Mouse (Mus musculus): Measurements from ENCODE around the gene Cxcr5. TPM values are rescaled to one million over a fixed set of nuclear protein-coding genes. Genes with fewer than 3 reads are reported as not detected.

Gene Cxcr5
- total and polyA plus RNA-seq, 2 experiments from 2014 or later: not detected

DNA sequence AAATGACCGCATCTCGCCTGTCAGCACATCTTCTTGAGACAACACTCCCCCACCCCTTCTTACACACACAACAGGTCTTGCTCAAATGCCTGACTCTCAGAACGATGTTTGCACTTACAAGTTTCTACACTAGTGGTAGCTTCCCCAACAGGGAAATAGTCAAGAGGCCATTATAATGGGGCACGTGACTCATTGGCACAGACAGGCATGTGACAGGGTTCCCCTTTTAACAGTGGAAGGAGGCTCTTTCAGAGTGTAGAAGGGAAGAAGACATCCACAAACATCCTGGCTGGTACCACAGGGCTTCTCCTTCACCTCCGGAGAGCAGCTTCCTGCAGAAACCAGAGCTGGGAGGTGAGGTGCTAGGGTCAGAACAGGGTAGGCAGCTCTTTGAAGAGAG, 99.7 kb downstream of the Cxcr5 start:
- no peak for TF ChIP-seq CTCF (IDR thresholded peaks at IDR 0.05; ENCODE audit: low read depth)
- Histone ChIP-seq H3K9ac (replicated peaks; ENCODE audit: low read length) (no peak overlapping the region), H3K9me3 (ENCODE audit: low read length) (no peaks in the 10 kb centered on the region), H3K27me3 (ENCODE audit: insufficient read depth, low read length) (no peaks in the 10 kb centered on the region), H3K4me3 (ENCODE audit: low read length) (no peak overlapping the region), H3K27ac (no peak overlapping the region), H3K36me3 (ENCODE audit: insufficient read depth, low read length) (no peaks in the 10 kb centered on the region), H3K4me2 (ENCODE audit: low read depth, low read length) (no peak overlapping the region), H3K4me1 (ENCODE audit: insufficient read depth, low read length) (0 out of 2 replicates have a peak, but pooled peaks cover 7% of the 10 kb centered on the region)
- ATAC-seq (no peak), DNase-seq (ENCODE audit: low spot score) (no peak)
- 81% methylated on average over 5 of the region's 5 CpGs for whole genome bisulfite sequencing

Other genes with a start within 250 kb of the Cxcr5 start
- gene C2cd2l, start 241.6 kb downstream of the Cxcr5 start, total RNA-seq (2014; rRNA removed): 50.5 and 55.6 TPM in 2 replicates
- gene C2cd2l, start 241.6 kb downstream of the Cxcr5 start, polyA plus RNA-seq (2015; fragmentation: Nextera tagmentation; extraction: Ambion mirVana): 19.6 and 22.8 TPM in 2 replicates
- gene Dpagt1, start 235.9 kb downstream of the Cxcr5 start, total RNA-seq (2014; rRNA removed): 16.4 and 24.6 TPM in 2 replicates
- 30.9 and 34.9 TPM in 2 replicates for gene Dpagt1, start 235.9 kb downstream of the Cxcr5 start, polyA plus RNA-seq (2015; fragmentation: Nextera tagmentation; extraction: Ambion mirVana)
- 272 and 314 TPM in 2 replicates for gene H2afx, start 227.2 kb downstream of the Cxcr5 start, total RNA-seq (2014; rRNA removed)
- gene H2afx, start 227.2 kb downstream of the Cxcr5 start, polyA plus RNA-seq (2015; fragmentation: Nextera tagmentation; extraction: Ambion mirVana): 123 and 136 TPM in 2 replicates
- 38.7 and 38.8 TPM in 2 replicates for gene Hmbs, start 217.6 kb downstream of the Cxcr5 start, total RNA-seq (2014; rRNA removed)
- 64.3 and 67.3 TPM in 2 replicates for gene Hmbs, start 217.6 kb downstream of the Cxcr5 start, polyA plus RNA-seq (2015; fragmentation: Nextera tagmentation; extraction: Ambion mirVana)
- gene Vps11, start 200.2 kb downstream of the Cxcr5 start, total RNA-seq (2014; rRNA removed): 41.6 and 53.2 TPM in 2 replicates
- gene Vps11, start 200.2 kb downstream of the Cxcr5 start, polyA plus RNA-seq (2015; fragmentation: Nextera tagmentation; extraction: Ambion mirVana): 39.3 and 39.9 TPM in 2 replicates
- gene Hyou1, start 182.4 kb downstream of the Cxcr5 start, total RNA-seq (2014; rRNA removed): 60.6 and 95.7 TPM in 2 replicates
- 15.5 and 17.4 TPM in 2 replicates for gene Hyou1, start 182.4 kb downstream of the Cxcr5 start, polyA plus RNA-seq (2015; fragmentation: Nextera tagmentation; extraction: Ambion mirVana)
- 72.7 and 93.9 TPM in 2 replicates for gene Slc37a4, start 165.0 kb downstream of the Cxcr5 start, total RNA-seq (2014; rRNA removed)
- 40.2 and 40.3 TPM in 2 replicates for gene Slc37a4, start 165.0 kb downstream of the Cxcr5 start, polyA plus RNA-seq (2015; fragmentation: Nextera tagmentation; extraction: Ambion mirVana)
- 190 and 229 TPM in 2 replicates for gene Rps25, start 154.7 kb downstream of the Cxcr5 start, total RNA-seq (2014; rRNA removed)
- gene Rps25, start 154.7 kb downstream of the Cxcr5 start, polyA plus RNA-seq (2015; fragmentation: Nextera tagmentation; extraction: Ambion mirVana): 1,650 and 1,709 TPM in 2 replicates
- 108 and 120 TPM in 2 replicates for gene Trappc4, start 154.3 kb downstream of the Cxcr5 start, total RNA-seq (2014; rRNA removed)
- gene Trappc4, start 154.3 kb downstream of the Cxcr5 start, polyA plus RNA-seq (2015; fragmentation: Nextera tagmentation; extraction: Ambion mirVana): 293 and 307 TPM in 2 replicates
- 14.7 and 23.6 TPM in 2 replicates for gene Ccdc84, start 143.3 kb downstream of the Cxcr5 start, total RNA-seq (2014; rRNA removed)
- gene Ccdc84, start 143.3 kb downstream of the Cxcr5 start, polyA plus RNA-seq (2015; fragmentation: Nextera tagmentation; extraction: Ambion mirVana): 26.0 and 31.1 TPM in 2 replicates
- gene Foxr1, start 120.7 kb downstream of the Cxcr5 start, total RNA-seq (2014; rRNA removed): not detected in 2 replicates
- not detected in 2 replicates for gene Foxr1, start 120.7 kb downstream of the Cxcr5 start, polyA plus RNA-seq (2015; fragmentation: Nextera tagmentation; extraction: Ambion mirVana)
- not detected in 2 replicates for gene Upk2, start 106.9 kb downstream of the Cxcr5 start, total RNA-seq (2014; rRNA removed)
- gene Upk2, start 106.9 kb downstream of the Cxcr5 start, polyA plus RNA-seq (2015; fragmentation: Nextera tagmentation; extraction: Ambion mirVana): not detected in 2 replicates
- 32.7 and 44.5 TPM in 2 replicates for gene Bcl9l, start 79.1 kb downstream of the Cxcr5 start, total RNA-seq (2014; rRNA removed)
- 7.8 and 8.4 TPM in 2 replicates for gene Bcl9l, start 79.1 kb downstream of the Cxcr5 start, polyA plus RNA-seq (2015; fragmentation: Nextera tagmentation; extraction: Ambion mirVana)
- 52.9 and 56.2 TPM in 2 replicates for gene Ddx6, start 43.0 kb upstream of the Cxcr5 start, total RNA-seq (2014; rRNA removed)
- 22.3 and 22.7 TPM in 2 replicates for gene Ddx6, start 43.0 kb upstream of the Cxcr5 start, polyA plus RNA-seq (2015; fragmentation: Nextera tagmentation; extraction: Ambion mirVana)
- not detected in 2 replicates for gene Treh, start 111.4 kb upstream of the Cxcr5 start, total RNA-seq (2014; rRNA removed)
- not detected in 2 replicates for gene Treh, start 111.4 kb upstream of the Cxcr5 start, polyA plus RNA-seq (2015; fragmentation: Nextera tagmentation; extraction: Ambion mirVana)
- gene Phldb1, start 173.3 kb upstream of the Cxcr5 start, total RNA-seq (2014; rRNA removed): 114 and 152 TPM in 2 replicates
- 31.9 and 35.3 TPM in 2 replicates for gene Phldb1, start 173.3 kb upstream of the Cxcr5 start, polyA plus RNA-seq (2015; fragmentation: Nextera tagmentation; extraction: Ambion mirVana)
- gene Arcn1, start 206.0 kb upstream of the Cxcr5 start, total RNA-seq (2014; rRNA removed): 77.1 and 88.4 TPM in 2 replicates
- 102 and 109 TPM in 2 replicates for gene Arcn1, start 206.0 kb upstream of the Cxcr5 start, polyA plus RNA-seq (2015; fragmentation: Nextera tagmentation; extraction: Ambion mirVana)
- gene Ift46, start 206.0 kb upstream of the Cxcr5 start, total RNA-seq (2014; rRNA removed): 56.0 and 61.6 TPM in 2 replicates
- 142 and 144 TPM in 2 replicates for gene Ift46, start 206.0 kb upstream of the Cxcr5 start, polyA plus RNA-seq (2015; fragmentation: Nextera tagmentation; extraction: Ambion mirVana)
- gene Tmem25, start 237.4 kb upstream of the Cxcr5 start, total RNA-seq (2014; rRNA removed): 26.3 and 41.3 TPM in 2 replicates
- 28.9 and 31.9 TPM in 2 replicates for gene Tmem25, start 237.4 kb upstream of the Cxcr5 start, polyA plus RNA-seq (2015; fragmentation: Nextera tagmentation; extraction: Ambion mirVana)
- gene Ttc36, start 241.2 kb upstream of the Cxcr5 start, total RNA-seq (2014; rRNA removed): not detected in 2 replicates
- gene Ttc36, start 241.2 kb upstream of the Cxcr5 start, polyA plus RNA-seq (2015; fragmentation: Nextera tagmentation; extraction: Ambion mirVana): 1.7 TPM in 1 of 2 replicates, not detected in the other